Mouse (Mus musculus): ENCODE measurements around the gene Itih1. TPM values are rescaled to one million over a fixed set of nuclear protein-coding genes. Genes with fewer than 3 reads are reported as not detected.
A peak's percentile ranks its signal among the peaks of the same experiment; 100 is the strongest.

Itih1 gene
- polyA plus RNA-seq, 1 experiment from 2014 or later: 20.1 TPM

DNA sequence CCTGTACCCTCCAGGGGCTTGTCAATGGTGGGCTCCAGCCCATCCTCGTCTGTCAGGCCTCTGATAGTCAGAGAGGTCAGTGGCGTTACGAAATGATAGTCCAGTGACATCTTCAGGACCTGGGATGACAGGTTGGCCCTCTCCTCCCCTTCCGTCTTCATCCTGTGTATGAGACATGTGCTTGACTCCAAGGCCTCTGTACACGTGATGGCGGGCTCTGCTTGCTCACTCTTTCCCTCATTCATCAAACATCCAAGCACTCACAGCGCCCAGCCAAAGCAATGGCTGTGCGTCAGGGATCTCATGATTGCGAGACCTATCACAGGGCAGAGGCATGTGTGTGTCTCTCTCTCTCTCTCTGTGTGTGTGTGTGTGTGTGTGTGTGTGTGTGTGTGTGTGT is 9.7 kb downstream of the Itih1 start:
- no peak overlapping the region for H3K9ac ChIP-seq
- H3K36me3 ChIP-seq: no peaks in the 10 kb centered on the region
- 77% methylated on average over 9 of the region's 9 CpGs for WGBS (ENCODE audit: insufficient replicate concordance)
- no peak overlapping the region for H3K27ac ChIP-seq
- no peak overlapping the region for H3K4me3 ChIP-seq
- no peak for ATAC-seq
- no peaks in the 10 kb centered on the region; the same call in 1 of the 2 replicates for H3K27me3 ChIP-seq (replicated peaks)
- H3K4me2 ChIP-seq: no peak overlapping the region
- H3K9me3 ChIP-seq (replicated peaks): no peaks in the 10 kb centered on the region
- no peaks in the 10 kb centered on the region for H3K4me1 ChIP-seq

DNA sequence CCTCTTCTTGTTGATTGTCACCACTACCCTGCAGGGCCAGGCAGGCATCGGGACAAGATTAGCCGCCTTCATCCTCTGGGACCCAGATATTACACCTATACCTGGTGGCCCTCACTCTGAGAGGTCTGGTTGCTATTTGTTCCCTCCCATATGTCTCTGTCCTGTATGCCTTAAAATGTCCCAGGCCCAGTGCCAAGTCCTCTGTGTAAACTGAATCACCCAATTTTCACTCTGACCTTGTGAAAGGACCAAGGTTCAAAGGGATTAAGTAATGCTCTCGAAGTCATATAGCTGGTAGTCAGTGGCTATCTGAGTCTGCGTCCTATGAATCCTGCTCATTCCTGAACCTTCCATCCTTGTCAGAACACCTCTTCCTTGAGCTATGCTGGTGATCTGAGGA is 12.7 kb downstream of the Itih1 start:
- H3K4me2 ChIP-seq: no peak overlapping the region
- no peaks in the 10 kb centered on the region for H3K27me3 ChIP-seq (replicated peaks)
- no peaks in the 10 kb centered on the region for H3K36me3 ChIP-seq
- H3K27ac ChIP-seq: no peak overlapping the region
- no peaks in the 10 kb centered on the region for H3K9me3 ChIP-seq (replicated peaks)
- H3K9ac ChIP-seq: no peak overlapping the region
- 73% methylated on average over 4 of the region's 4 CpGs for WGBS (ENCODE audit: insufficient replicate concordance)
- no peak overlapping the region for H3K4me3 ChIP-seq
- no peaks in the 10 kb centered on the region for H3K4me1 ChIP-seq
- ATAC-seq: no peak

DNA sequence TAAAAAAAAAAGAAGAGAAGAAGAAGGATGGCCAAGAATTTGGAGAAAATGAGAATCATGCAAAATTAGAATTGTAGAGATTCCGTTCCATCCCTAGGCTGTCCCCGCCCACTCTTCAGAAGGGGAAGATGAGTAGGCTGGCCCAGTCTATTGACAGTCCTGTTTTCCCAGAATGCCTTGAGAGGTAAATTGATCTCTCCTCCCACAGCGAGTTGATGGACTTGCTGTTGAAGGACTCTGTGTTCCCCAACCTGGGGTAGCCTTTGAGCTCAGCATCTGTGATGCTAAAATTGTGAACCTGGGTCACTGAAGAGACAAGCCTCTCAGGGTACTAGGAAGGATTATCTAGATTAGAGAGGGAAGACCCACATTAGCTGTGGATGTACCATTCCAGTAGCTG is 17.6 kb downstream of the Itih1 start:
- Histone ChIP-seq H3K27ac (no peak overlapping the region), H3K9ac (no peak overlapping the region), H3K4me2 (no peak overlapping the region), H3K4me1 (0 out of 2 replicates have a peak, but pooled peaks cover 17% of the 10 kb centered on the region), H3K36me3 (no peaks in the 10 kb centered on the region), H3K4me3 (no peak overlapping the region), H3K27me3 (replicated peaks) (no peaks in the 10 kb centered on the region), H3K9me3 (replicated peaks) (no peaks in the 10 kb centered on the region)
- no peak for ATAC-seq
- WGBS (ENCODE audit: insufficient replicate concordance): 73% methylated on average over 3 of the region's 3 CpGs

DNA sequence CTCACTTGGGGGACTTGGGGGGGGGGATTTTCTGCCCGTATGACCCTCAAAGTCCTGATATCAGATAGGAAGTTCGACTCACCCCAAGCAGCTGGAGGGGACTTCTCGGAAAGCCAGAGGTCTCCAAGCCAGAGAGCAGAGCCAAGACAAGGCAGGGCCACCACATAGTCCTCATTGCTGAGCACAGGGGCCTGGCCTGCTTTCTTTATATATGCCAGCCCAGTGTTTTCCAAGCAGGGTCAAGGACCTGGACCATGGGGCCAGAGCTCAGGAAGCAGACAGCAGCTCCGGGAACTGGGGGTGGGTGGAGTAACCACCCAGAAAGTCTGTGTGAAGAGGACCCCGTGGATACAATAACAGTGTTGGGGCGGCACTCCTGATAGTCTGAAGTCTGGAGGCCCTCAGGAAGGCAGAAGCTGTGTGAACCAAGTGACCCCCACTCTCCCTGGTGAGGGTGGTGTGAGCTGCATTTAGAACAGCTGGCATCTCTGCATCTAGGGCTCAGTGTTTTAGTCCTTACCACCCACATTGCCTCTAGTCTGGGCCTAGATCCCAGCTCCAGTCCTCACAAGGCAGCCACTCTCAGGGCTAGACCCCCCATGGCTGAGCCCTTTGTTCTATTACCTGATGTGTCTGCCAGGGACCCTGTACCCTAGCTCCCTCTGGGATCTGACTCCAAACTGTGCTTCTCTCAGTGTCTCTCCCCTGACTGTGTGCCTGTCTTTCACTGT is 19.5 kb downstream of the Itih1 start, which contains the start of gene Itih3:
Itih3 (minus strand) TSS at position 386 of the 731 bp plus-strand sequence.
- H3K27ac ChIP-seq: peak within 1 kb of the TSS; percentile 42
- WGBS (ENCODE audit: insufficient replicate concordance): 48% methylated on average over 6 of the region's 6 CpGs
- H3K9me3 ChIP-seq (replicated peaks): no peaks in the 10 kb centered on the region
- 0 out of 2 replicates have a peak, but pooled peaks cover 17% of the 10 kb centered on the region for H3K4me1 ChIP-seq
- no peak within 1 kb of the TSS for H3K4me3 ChIP-seq
- H3K36me3 ChIP-seq: no peaks in the 10 kb centered on the region
- peak; percentile 64 for ATAC-seq
- peak within 1 kb of the TSS; percentile 21 for H3K4me2 ChIP-seq
- no peak within 1 kb of the TSS for H3K9ac ChIP-seq
- H3K27me3 ChIP-seq (replicated peaks): no peaks in the 10 kb centered on the region

DNA sequence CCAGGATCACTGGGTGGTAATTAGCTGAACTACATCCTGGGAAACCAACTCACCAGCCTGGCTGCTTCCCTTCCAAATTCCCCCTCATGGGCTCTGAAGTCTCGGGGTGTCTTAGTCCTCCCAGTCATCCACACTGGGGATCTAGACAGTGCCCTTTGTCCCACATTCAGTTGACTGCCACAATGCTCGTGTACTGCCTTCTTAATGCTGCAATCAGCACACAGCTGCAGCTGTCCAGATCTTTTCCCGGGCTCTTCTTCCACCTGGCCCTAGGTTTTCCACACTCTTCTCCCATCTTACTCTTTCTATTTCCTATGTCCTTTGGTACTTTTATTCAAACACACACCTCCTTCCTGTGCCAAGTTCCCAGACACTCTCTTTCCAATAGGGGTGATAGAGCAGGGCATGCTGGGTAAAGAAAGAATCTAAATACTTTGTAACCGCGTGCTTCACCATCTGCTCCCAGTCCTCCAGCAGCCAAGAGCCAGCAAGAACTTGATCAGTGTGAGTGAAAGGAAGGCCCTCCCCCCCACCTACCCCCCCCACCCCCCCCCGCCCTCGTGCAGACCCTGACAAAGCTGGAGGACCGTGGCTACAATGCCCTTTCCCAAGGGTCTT is 20.9 kb downstream of the Itih1 start:
- Histone ChIP-seq H3K4me1 (0 out of 2 replicates have a peak, but pooled peaks cover 17% of the 10 kb centered on the region), H3K4me2 (peak overlapping the region; percentile 21), H3K27me3 (replicated peaks) (0 out of 2 replicates have a peak, but pooled peaks cover 2% of the 10 kb centered on the region), H3K4me3 (no peak overlapping the region), H3K27ac (no peak overlapping the region), H3K36me3 (0 out of 2 replicates have a peak, but pooled peaks cover 4% of the 10 kb centered on the region), H3K9ac (no peak overlapping the region), H3K9me3 (replicated peaks) (no peaks in the 10 kb centered on the region)
- 53% methylated on average over 8 of the region's 8 CpGs for WGBS (ENCODE audit: insufficient replicate concordance)
- no peak for ATAC-seq

DNA sequence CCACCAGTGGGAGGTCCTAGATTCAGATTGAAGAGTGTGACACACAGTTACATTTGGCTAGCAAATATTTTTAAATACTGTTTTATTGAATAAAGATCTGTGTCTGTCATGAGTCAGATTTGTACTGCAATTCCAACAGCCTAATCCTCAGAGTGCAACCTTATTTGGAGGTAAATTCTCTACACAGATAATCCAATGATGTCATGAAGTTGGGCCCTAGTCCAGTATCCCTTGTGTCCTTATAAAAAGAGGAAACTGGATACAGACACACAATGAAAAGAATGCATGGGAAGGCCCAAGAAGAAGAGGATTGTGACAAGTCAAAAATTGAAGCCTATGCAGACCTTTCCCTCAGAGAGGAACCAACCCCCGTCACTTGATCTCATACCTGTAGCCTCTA is 26.6 kb downstream of the Itih1 start:
- Histone ChIP-seq H3K4me2 (no peak overlapping the region), H3K9me3 (replicated peaks) (no peaks in the 10 kb centered on the region), H3K9ac (no peak overlapping the region), H3K36me3 (0 out of 2 replicates have a peak, but pooled peaks cover 4% of the 10 kb centered on the region), H3K4me3 (no peak overlapping the region), H3K4me1 (no peaks in the 10 kb centered on the region), H3K27ac (no peak overlapping the region), H3K27me3 (replicated peaks) (0 out of 2 replicates have a peak, but pooled peaks cover 3% of the 10 kb centered on the region)
- 81% methylated on average over 1 of the region's 1 CpGs for WGBS (ENCODE audit: insufficient replicate concordance)
- ATAC-seq: no peak

DNA sequence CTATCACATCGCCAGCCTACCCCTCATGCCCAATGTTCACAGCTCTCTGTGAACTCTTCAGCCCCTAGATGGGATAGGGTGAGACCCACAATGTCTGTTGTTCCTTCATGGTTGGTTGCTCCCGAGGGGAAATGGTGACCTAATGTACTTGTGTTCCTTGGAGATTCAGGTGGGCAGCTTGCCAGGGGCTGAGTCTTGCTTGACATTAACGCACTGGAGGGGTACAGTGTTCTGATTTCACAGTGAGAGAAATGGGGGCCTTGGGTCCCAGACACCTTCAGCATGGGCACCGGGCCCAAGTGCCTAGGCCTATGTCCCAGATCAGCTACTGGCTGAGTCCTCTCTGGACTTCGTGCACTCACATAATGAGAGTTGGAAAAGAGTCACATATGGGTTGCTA is 29.7 kb downstream of the Itih1 start:
- Histone ChIP-seq H3K9ac (no peak overlapping the region), H3K27me3 (replicated peaks) (0 out of 2 replicates have a peak, but pooled peaks cover 3% of the 10 kb centered on the region), H3K4me3 (no peak overlapping the region), H3K36me3 (0 out of 2 replicates have a peak, but pooled peaks cover 4% of the 10 kb centered on the region), H3K4me2 (no peak overlapping the region), H3K27ac (no peak overlapping the region), H3K4me1 (no peaks in the 10 kb centered on the region), H3K9me3 (replicated peaks) (no peaks in the 10 kb centered on the region)
- WGBS (ENCODE audit: insufficient replicate concordance): 60% methylated on average over 5 of the region's 5 CpGs
- ATAC-seq: no peak

DNA sequence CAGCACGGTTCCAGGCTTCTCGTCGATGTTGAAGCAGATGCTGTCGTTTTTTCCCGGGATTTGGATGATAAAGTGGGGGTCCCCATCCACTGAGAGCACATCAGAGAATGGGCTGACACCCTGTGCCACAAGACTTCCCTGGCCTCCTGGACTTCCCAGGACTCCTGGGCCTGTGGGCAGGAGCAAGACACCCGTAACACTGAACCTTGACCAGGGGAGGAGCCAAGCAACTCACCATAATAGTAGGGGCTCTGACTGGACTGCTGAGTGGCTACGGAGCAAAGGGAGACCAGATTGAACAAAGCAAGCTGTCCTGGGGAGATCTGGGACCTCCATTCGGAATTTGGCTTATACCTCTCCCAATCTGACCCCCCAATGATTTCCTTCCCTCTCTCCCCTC is 30.4 kb downstream of the Itih1 start:
- Histone ChIP-seq H3K4me1 (no peaks in the 10 kb centered on the region), H3K27me3 (replicated peaks) (0 out of 2 replicates have a peak, but pooled peaks cover 3% of the 10 kb centered on the region), H3K4me2 (no peak overlapping the region), H3K9ac (no peak overlapping the region), H3K36me3 (no peaks in the 10 kb centered on the region), H3K4me3 (no peak overlapping the region), H3K9me3 (replicated peaks) (no peaks in the 10 kb centered on the region), H3K27ac (no peak overlapping the region)
- ATAC-seq: no peak
- 68% methylated on average over 8 of the region's 8 CpGs for WGBS (ENCODE audit: insufficient replicate concordance)

DNA sequence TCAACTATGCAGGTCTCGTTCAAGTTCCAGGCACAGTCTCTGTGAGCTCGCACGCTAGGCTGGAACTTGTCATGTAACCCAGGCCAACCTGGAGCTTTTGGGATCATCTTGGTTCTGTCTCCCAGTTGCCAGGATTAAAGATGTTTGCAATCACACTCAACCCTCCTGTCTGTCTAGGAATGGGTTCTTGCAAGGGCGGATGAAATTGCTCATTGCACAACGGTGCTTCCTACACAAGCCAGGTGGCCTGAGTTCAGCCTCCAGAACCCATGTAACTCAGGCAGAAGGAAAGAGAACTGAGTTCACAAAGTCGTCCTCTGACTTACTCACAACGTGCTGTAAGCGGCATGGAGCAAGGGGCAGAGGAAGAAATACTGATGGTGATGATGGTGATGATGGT is 31.9 kb downstream of the Itih1 start:
- Histone ChIP-seq H3K4me2 (no peak overlapping the region), H3K36me3 (no peaks in the 10 kb centered on the region), H3K27ac (no peak overlapping the region), H3K27me3 (replicated peaks) (no peaks in the 10 kb centered on the region), H3K4me1 (no peaks in the 10 kb centered on the region), H3K4me3 (no peak overlapping the region), H3K9me3 (replicated peaks) (no peaks in the 10 kb centered on the region), H3K9ac (no peak overlapping the region)
- WGBS (ENCODE audit: insufficient replicate concordance): 73% methylated on average over 8 of the region's 8 CpGs
- no peak for ATAC-seq

DNA sequence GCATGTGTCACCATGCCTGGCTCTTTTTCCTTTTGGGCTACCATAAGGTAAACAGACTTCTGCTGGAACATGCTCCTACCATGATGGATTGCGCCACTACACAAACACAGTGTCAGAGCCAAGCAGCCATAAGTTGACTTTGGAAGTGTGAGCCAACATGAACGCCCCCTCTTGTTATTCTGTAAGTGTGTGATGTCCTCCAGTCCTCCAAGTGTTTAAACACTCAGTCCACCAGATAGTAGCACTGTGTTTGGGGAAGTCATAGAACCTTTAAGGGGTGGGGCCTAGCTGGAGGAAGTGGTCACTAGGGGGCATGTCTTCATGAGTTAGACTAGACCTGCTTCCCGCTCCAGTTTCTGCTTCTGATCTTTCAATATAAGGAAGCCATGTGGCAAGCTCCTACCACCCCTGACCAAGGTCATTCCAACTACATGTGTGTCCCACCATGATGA is 35.2 kb downstream of the Itih1 start:
- no peaks in the 10 kb centered on the region for H3K27me3 ChIP-seq (replicated peaks)
- H3K27ac ChIP-seq: no peak overlapping the region
- no peak overlapping the region for H3K4me3 ChIP-seq
- no peaks in the 10 kb centered on the region for H3K4me1 ChIP-seq
- H3K36me3 ChIP-seq: no peaks in the 10 kb centered on the region
- peak; percentile 70 for ATAC-seq
- no peak overlapping the region for H3K4me2 ChIP-seq
- no peak overlapping the region for H3K9ac ChIP-seq
- 52% methylated on average over 3 of the region's 3 CpGs for WGBS (ENCODE audit: insufficient replicate concordance)
- no peaks in the 10 kb centered on the region for H3K9me3 ChIP-seq (replicated peaks)

DNA sequence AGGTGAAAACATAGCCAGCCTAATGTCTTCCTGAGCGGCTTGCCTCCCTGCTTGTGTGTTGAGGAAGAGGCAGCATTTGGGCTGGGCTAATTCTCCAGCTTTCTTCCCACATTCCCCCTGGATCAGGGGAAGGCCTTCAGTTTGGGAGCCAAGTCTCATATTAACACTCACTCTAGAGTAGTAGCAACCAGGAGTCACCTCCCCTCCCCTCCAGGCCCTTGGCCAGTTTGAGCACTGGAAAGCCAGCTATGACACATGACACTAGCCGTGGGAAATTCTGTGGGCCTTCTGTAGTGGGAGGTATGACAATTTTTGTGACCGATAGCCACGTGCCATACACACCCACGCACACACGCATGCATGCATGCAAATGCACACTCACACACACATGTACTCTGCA is 37.1 kb downstream of the Itih1 start:
- Histone ChIP-seq H3K27ac (no peak overlapping the region), H3K4me3 (no peak overlapping the region), H3K9me3 (replicated peaks) (no peaks in the 10 kb centered on the region), H3K27me3 (replicated peaks) (no peaks in the 10 kb centered on the region), H3K36me3 (no peaks in the 10 kb centered on the region), H3K9ac (no peak overlapping the region), H3K4me2 (no peak overlapping the region), H3K4me1 (no peaks in the 10 kb centered on the region)
- ATAC-seq: no peak
- WGBS (ENCODE audit: insufficient replicate concordance): 80% methylated on average over 6 of the region's 6 CpGs

DNA sequence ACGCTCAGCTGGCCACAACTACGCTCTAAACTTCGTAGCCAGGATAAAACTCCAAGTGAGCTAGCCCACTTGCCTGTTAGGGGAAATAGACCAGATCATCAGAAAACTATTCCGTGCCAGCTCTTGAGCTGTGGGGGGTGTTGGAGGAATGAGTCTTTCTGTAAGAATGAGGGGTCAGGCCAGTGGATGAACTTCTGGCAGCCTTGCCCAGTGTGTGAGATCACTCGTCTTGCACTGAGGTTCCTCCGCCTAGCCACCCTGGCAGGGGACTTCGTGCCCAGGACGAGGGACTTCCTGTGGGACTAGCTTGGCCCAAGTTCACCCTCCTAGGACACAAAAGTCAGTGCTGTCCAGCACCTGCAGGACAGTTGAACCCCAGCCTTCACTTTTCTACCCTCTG is 38.8 kb downstream of the Itih1 start:
- H3K36me3 ChIP-seq: no peaks in the 10 kb centered on the region
- no peaks in the 10 kb centered on the region for H3K27me3 ChIP-seq (replicated peaks)
- H3K9me3 ChIP-seq (replicated peaks): no peaks in the 10 kb centered on the region
- 69% methylated on average over 8 of the region's 8 CpGs for WGBS (ENCODE audit: insufficient replicate concordance)
- H3K4me3 ChIP-seq: no peak overlapping the region
- no peak for ATAC-seq
- H3K4me1 ChIP-seq: no peaks in the 10 kb centered on the region
- H3K9ac ChIP-seq: no peak overlapping the region
- H3K27ac ChIP-seq: no peak overlapping the region
- H3K4me2 ChIP-seq: no peak overlapping the region

Measured in liver, embryonic 12.5 days (tissue).